Mouse (Mus musculus) heart, postnatal 0 days (tissue): ENCODE measurements around the gene 1700001L19Rik.

Experiments used
- CTCF ChIP-seq: IDR thresholded peaks from 2 replicates; pipeline ENCODE4 v1.5.1; 2016; ENCODE audit warnings: antibody characterized with exemption, control low read depth, low read depth
- EP300 ChIP-seq: IDR thresholded peaks from 2 replicates; pipeline ENCODE4 v1.6.1; 2016; ENCODE audit warnings: antibody characterized with exemption, low read depth

- TF ChIP-seq CTCF (no peak), EP300 (no peak)
These were observed 14.8 kb upstream of the 1700001L19Rik start for GRCm38 (mm10) chr13:68582517-68582780.
